Mouse (Mus musculus): Measurements from ENCODE around the gene Cited2. TPM values are rescaled to one million over a fixed set of nuclear protein-coding genes. Genes with fewer than 3 reads are reported as not detected.

Cited2 gene
- polyA plus RNA-seq, 1 experiment from 2014 or later: 71.2 TPM

- 83% methylated on average over 8 of the region's 8 CpGs for WGBS
- peak overlapping the region; percentile 80 for H3K4me2 ChIP-seq (ENCODE audit: low read length)
- ATAC-seq (ENCODE audit: low FRiP score, low TSS enrichment): no peak
- no peaks in the 10 kb centered on the region for H3K9me3 ChIP-seq (ENCODE audit: control insufficient read depth, low read length)
- DNase-seq: peak; percentile 11
- H3K4me1 ChIP-seq (ENCODE audit: control insufficient read depth, insufficient read depth, low read length): peaks cover 10% of the 10 kb centered on the region
- peak overlapping the region; percentile 95 for H3K4me3 ChIP-seq (replicated peaks; ENCODE audit: low read depth, low read length)
- peak overlapping the region; percentile 98; the same call in 1 of the 2 replicates for H3K9ac ChIP-seq (replicated peaks; ENCODE audit: low read length)
- peak overlapping the region; percentile 100 for H3K27ac ChIP-seq (replicated peaks; ENCODE audit: low read depth, low read length)
- H3K27me3 ChIP-seq (ENCODE audit: control insufficient read depth, insufficient read depth, low read length): no peaks in the 10 kb centered on the region
- H3K36me3 ChIP-seq (ENCODE audit: control insufficient read depth, insufficient read depth, low read length): no peaks in the 10 kb centered on the region
These were observed 2.0 kb upstream of the Cited2 start for GRCm38 (mm10) chr10:17720891-17721601.

DNA sequence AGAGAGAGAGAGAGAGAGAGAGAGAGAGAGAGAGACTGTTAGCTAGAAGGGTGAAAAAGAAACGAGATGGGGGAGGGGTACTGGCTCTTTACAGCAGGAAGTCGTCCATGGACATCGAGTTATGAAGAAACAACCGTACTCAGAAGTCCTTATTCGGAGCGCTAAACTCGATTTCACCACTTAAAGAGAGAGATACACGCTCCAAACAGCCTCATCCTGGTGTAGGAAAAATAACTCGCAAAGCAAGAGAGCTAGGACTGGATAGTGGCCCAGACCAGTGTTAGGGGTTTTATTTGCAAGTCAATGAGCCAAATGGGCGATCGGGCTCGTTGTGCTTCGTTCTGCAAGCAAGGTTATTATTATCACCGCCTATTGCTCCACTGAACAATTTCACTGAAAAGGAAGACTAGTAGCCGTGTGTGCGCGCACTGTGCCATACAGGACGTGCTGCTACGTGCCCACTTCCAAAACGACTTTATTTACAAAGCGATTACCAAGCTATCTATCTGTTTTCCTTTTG lies 1.4 kb upstream of the Cited2 start:
- H3K4me1 ChIP-seq (ENCODE audit: control insufficient read depth, insufficient read depth, low read length): peaks cover 16% of the 10 kb centered on the region
- DNase-seq (peak; percentile 77), ATAC-seq (ENCODE audit: low FRiP score, low TSS enrichment) (peak; percentile 7)
- H3K27ac ChIP-seq (replicated peaks; ENCODE audit: low read depth, low read length): peak overlapping the region; percentile 100
- no peaks in the 10 kb centered on the region for H3K27me3 ChIP-seq (ENCODE audit: control insufficient read depth, insufficient read depth, low read length)
- no peaks in the 10 kb centered on the region for H3K9me3 ChIP-seq (ENCODE audit: control insufficient read depth, low read length)
- H3K4me2 ChIP-seq (ENCODE audit: low read length): peak overlapping the region; percentile 80
- H3K36me3 ChIP-seq (ENCODE audit: control insufficient read depth, insufficient read depth, low read length): no peaks in the 10 kb centered on the region
- peak overlapping the region; percentile 98 for H3K9ac ChIP-seq (replicated peaks; ENCODE audit: low read length)
- peak overlapping the region; percentile 95 for H3K4me3 ChIP-seq (replicated peaks; ENCODE audit: low read depth, low read length)
- WGBS: under 1% methylated on average over 21 of the region's 21 CpGs

DNA sequence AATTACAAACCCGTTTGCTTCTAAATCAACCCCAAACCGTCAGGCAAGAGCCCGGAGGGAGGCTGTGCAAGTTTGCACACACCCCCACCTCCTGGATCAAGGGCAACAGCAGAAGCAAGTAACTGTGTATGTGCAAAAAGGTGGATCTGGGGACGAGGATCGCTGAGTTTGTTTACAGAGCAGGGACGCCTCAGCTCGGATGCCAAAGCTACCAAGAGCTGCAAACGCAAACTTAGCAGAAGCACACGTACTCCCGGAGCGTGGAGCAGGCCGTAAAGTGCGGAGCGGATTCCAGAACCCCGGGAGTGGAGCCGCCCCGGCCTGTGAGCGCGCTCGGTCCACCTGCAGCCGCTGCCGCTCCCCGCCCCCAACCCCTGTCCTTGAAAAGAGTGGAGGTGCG lies 860 bp upstream of the Cited2 start:
- H3K27me3 ChIP-seq (ENCODE audit: control insufficient read depth, insufficient read depth, low read length): no peaks in the 10 kb centered on the region
- peak; percentile 84 for ATAC-seq (ENCODE audit: low FRiP score, low TSS enrichment)
- peak overlapping the region; percentile 100 for H3K27ac ChIP-seq (replicated peaks; ENCODE audit: low read depth, low read length)
- no peaks in the 10 kb centered on the region for H3K36me3 ChIP-seq (ENCODE audit: control insufficient read depth, insufficient read depth, low read length)
- WGBS: under 1% methylated on average over 24 of the region's 24 CpGs
- peaks cover 19% of the 10 kb centered on the region for H3K4me1 ChIP-seq (ENCODE audit: control insufficient read depth, insufficient read depth, low read length)
- DNase-seq: peak; percentile 97
- peak overlapping the region; percentile 98 for H3K9ac ChIP-seq (replicated peaks; ENCODE audit: low read length)
- H3K9me3 ChIP-seq (ENCODE audit: control insufficient read depth, low read length): no peaks in the 10 kb centered on the region
- peak overlapping the region; percentile 80 for H3K4me2 ChIP-seq (ENCODE audit: low read length)
- peak overlapping the region; percentile 95 for H3K4me3 ChIP-seq (replicated peaks; ENCODE audit: low read depth, low read length)

GRCm38 (mm10) chr10:17723421-17723841 lies 413 bp downstream of the Cited2 start:
- Histone ChIP-seq H3K9me3 (ENCODE audit: control insufficient read depth, low read length) (no peaks in the 10 kb centered on the region), H3K4me2 (ENCODE audit: low read length) (peak overlapping the region; percentile 80), H3K4me3 (replicated peaks; ENCODE audit: low read depth, low read length) (peak overlapping the region; percentile 95), H3K9ac (replicated peaks; ENCODE audit: low read length) (peak overlapping the region; percentile 98), H3K27ac (replicated peaks; ENCODE audit: low read depth, low read length) (peak overlapping the region; percentile 100), H3K4me1 (ENCODE audit: control insufficient read depth, insufficient read depth, low read length) (peaks cover 26% of the 10 kb centered on the region), H3K27me3 (ENCODE audit: control insufficient read depth, insufficient read depth, low read length) (no peaks in the 10 kb centered on the region), H3K36me3 (ENCODE audit: control insufficient read depth, insufficient read depth, low read length) (no peaks in the 10 kb centered on the region)
- WGBS: 1% methylated on average over 30 of the region's 30 CpGs
- peak; percentile 43 for ATAC-seq (ENCODE audit: low FRiP score, low TSS enrichment)
- DNase-seq: no peak

- H3K4me1 ChIP-seq (ENCODE audit: control insufficient read depth, insufficient read depth, low read length): peaks cover 26% of the 10 kb centered on the region
- peak overlapping the region; percentile 80 for H3K4me2 ChIP-seq (ENCODE audit: low read length)
- H3K4me3 ChIP-seq (replicated peaks; ENCODE audit: low read depth, low read length): peak overlapping the region; percentile 95
- H3K36me3 ChIP-seq (ENCODE audit: control insufficient read depth, insufficient read depth, low read length): no peaks in the 10 kb centered on the region
- DNase-seq: peak; percentile 81
- no peaks in the 10 kb centered on the region for H3K9me3 ChIP-seq (ENCODE audit: control insufficient read depth, low read length)
- peak overlapping the region; percentile 98 for H3K9ac ChIP-seq (replicated peaks; ENCODE audit: low read length)
- under 1% methylated on average over 65 of the region's 65 CpGs for WGBS
- peak overlapping the region; percentile 100 for H3K27ac ChIP-seq (replicated peaks; ENCODE audit: low read depth, low read length)
- peak; percentile 31 for ATAC-seq (ENCODE audit: low FRiP score, low TSS enrichment)
- H3K27me3 ChIP-seq (ENCODE audit: control insufficient read depth, insufficient read depth, low read length): no peaks in the 10 kb centered on the region
These were observed 1.1 kb downstream of the Cited2 start for GRCm38 (mm10) chr10:17723871-17724741.

DNA sequence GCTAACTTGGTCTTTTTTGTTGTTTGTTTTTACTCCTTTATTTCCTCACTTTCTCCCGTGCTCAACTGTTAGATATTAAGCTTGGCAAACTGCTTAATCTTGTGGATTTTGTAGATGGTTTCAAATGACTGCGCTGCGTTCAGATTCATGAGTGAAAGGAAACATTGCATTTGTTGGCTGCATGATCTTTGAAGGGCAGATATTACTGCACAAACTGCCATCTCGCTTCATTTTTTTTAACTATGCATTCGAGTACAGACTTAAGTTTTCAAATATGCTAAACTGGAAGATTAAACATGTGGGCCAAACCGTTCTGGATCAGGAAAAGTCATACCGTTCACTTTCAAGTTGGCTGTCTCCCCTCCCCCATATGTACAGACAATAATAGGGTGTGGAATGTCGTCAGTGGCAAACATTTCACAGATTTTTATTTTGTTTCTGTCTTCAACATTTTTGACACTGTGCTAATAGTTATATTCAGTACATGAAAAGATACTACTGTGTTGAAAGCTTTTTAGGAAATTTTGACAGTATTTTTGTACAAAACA lies 2.1 kb downstream of the Cited2 start:
- H3K27me3 ChIP-seq (ENCODE audit: control insufficient read depth, insufficient read depth, low read length): no peaks in the 10 kb centered on the region
- H3K4me2 ChIP-seq (ENCODE audit: low read length): peak overlapping the region; percentile 80
- H3K4me3 ChIP-seq (replicated peaks; ENCODE audit: low read depth, low read length): peak overlapping the region; percentile 95
- H3K27ac ChIP-seq (replicated peaks; ENCODE audit: low read depth, low read length): peak overlapping the region; percentile 55; the same call in 1 of the 2 replicates
- peak overlapping the region; percentile 98 for H3K9ac ChIP-seq (replicated peaks; ENCODE audit: low read length)
- ATAC-seq (ENCODE audit: low FRiP score, low TSS enrichment) (no peak), DNase-seq (peak; percentile 61)
- 10% methylated on average over 8 of the region's 8 CpGs for WGBS
- peaks cover 26% of the 10 kb centered on the region for H3K4me1 ChIP-seq (ENCODE audit: control insufficient read depth, insufficient read depth, low read length)
- no peaks in the 10 kb centered on the region for H3K9me3 ChIP-seq (ENCODE audit: control insufficient read depth, low read length)
- H3K36me3 ChIP-seq (ENCODE audit: control insufficient read depth, insufficient read depth, low read length): no peaks in the 10 kb centered on the region

GRCm38 (mm10) chr10:17725644-17726372 lies 2.8 kb downstream of the Cited2 start:
- Histone ChIP-seq H3K4me1 (ENCODE audit: control insufficient read depth, insufficient read depth, low read length) (peaks cover 26% of the 10 kb centered on the region), H3K9me3 (ENCODE audit: control insufficient read depth, low read length) (no peaks in the 10 kb centered on the region), H3K9ac (replicated peaks; ENCODE audit: low read length) (no peak overlapping the region; the same call in 1 of the 2 replicates), H3K27me3 (ENCODE audit: control insufficient read depth, insufficient read depth, low read length) (no peaks in the 10 kb centered on the region), H3K27ac (replicated peaks; ENCODE audit: low read depth, low read length) (no peak overlapping the region), H3K4me2 (ENCODE audit: low read length) (peak overlapping the region; percentile 80), H3K4me3 (replicated peaks; ENCODE audit: low read depth, low read length) (peak overlapping the region; percentile 95), H3K36me3 (ENCODE audit: control insufficient read depth, insufficient read depth, low read length) (no peaks in the 10 kb centered on the region)
- DNase-seq (peak; percentile 22), ATAC-seq (ENCODE audit: low FRiP score, low TSS enrichment) (no peak)
- WGBS: 43% methylated on average over 7 of the region's 7 CpGs

DNA sequence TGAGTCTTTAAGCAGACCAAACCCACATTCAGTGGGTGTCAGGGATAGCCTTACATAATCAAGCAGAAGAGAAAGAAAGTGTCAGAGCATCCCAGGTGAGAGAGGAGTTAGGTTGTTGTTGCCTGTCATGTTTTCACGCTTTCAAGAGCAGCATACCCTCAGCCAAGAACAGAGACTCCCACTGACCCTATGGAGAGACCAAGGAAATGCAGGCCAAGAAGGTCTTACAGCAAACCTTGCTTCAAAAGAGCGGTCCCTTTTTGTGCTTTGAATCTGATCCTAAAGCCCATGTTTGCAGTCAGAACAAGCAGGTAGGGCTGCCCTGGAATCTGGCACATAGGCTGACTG lies 3.3 kb downstream of the Cited2 start:
- Histone ChIP-seq H3K27me3 (ENCODE audit: control insufficient read depth, insufficient read depth, low read length) (no peaks in the 10 kb centered on the region), H3K9ac (replicated peaks; ENCODE audit: low read length) (peak overlapping the region; percentile 10; the same call in 1 of the 2 replicates), H3K27ac (replicated peaks; ENCODE audit: low read depth, low read length) (no peak overlapping the region), H3K9me3 (ENCODE audit: control insufficient read depth, low read length) (no peaks in the 10 kb centered on the region), H3K4me1 (ENCODE audit: control insufficient read depth, insufficient read depth, low read length) (peaks cover 23% of the 10 kb centered on the region), H3K4me3 (replicated peaks; ENCODE audit: low read depth, low read length) (peak overlapping the region; percentile 95), H3K36me3 (ENCODE audit: control insufficient read depth, insufficient read depth, low read length) (no peaks in the 10 kb centered on the region), H3K4me2 (ENCODE audit: low read length) (peak overlapping the region; percentile 80)
- ATAC-seq (ENCODE audit: low FRiP score, low TSS enrichment): no peak
- DNase-seq: peak; percentile 26
- WGBS: 52% methylated on average over 2 of the region's 2 CpGs

Measured in midbrain, embryonic 14.5 days (tissue).